Mouse (Mus musculus) megakaryocyte progenitor cell, adult 5-6 weeks (primary cell): Measurements from ENCODE around the gene Csrnp3. TPM values are rescaled to one million over a fixed set of nuclear protein-coding genes. Genes with fewer than 3 reads are reported as not detected.

Experiments
- ATAC-seq: replicated peaks from 2 replicates; pipeline ENCODE4 v1.8.0; 2016; ENCODE audit warnings: mild to moderate bottlenecking, moderate TSS enrichment, inconsistent platforms; ENCODE audit not compliant: poor library complexity
- total RNA-seq, 2 experiments: library from RNA; stranded (forward) in 1 of 2; stranded (reverse) in 1 of 2; fragments of 157-497, 149-512 nt in 1 of 2; fragments of 200-1000 nt in 1 of 2; gene quantifications; 2 replicates each; pipeline versions ENCODE4 v1.2.3 to v1.2.4; 2015 to 2017

The Csrnp3 gene
- total RNA-seq, 2 experiments from 2014 or later: not detected

DNA sequence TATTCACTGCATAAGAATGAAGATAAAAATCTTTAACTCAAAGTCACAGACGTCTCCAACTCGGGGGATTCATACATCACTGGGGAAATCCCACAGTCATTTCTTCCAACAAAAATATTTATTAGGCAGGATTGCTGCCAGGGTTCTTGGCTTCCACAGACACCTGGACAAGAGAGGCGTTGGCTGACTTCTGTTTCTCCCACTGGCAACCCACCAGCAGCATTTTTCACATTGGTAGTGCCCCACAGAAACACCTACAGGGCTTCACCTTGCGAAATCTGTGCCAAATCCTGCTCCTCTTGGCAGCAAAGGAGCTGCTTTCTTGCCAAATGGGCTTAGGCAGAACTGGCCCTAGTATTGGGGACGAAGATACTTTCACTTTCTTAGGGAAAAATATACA lies 94.8 kb downstream of the Csrnp3 start:
- ATAC-seq: no peak

DNA sequence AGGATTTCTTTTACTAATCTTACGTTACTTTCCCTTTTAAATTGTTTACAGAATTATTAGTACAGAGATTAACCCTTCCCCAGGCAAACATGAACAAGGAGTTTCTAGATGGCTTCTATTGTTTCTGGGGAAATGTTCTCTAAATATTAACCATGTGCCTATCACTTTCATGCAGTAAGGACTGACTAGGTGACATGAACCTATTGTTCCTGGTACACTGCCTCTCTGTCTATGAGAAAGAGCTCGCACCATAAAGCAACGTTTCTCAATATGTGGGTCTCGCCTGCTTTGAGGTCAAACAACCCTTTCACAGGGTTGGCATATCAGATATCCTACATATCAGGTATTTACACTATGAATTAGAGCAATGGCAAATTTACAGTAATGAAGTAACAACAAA lies 96.8 kb downstream of the Csrnp3 start:
- ATAC-seq: no peak

DNA sequence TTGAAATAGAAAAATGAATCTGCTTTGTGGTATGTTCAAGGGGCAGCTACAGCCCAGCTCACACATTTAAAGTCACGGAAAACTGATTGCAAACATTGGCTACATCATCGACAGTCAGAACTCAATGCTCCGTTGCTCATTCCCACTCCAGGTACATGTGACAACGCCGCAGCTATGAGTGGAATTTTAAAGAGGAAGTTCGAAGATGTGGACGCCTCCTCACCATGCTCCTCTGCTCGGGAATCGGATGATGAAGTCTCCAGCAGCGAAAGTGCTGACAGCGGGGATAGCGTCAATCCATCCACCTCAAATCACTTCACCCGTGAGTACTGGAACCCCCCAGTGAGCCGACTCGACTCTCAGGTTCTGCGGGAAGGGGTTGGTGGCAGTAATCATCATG lies 103.2 kb downstream of the Csrnp3 start:
- no peak for ATAC-seq

DNA sequence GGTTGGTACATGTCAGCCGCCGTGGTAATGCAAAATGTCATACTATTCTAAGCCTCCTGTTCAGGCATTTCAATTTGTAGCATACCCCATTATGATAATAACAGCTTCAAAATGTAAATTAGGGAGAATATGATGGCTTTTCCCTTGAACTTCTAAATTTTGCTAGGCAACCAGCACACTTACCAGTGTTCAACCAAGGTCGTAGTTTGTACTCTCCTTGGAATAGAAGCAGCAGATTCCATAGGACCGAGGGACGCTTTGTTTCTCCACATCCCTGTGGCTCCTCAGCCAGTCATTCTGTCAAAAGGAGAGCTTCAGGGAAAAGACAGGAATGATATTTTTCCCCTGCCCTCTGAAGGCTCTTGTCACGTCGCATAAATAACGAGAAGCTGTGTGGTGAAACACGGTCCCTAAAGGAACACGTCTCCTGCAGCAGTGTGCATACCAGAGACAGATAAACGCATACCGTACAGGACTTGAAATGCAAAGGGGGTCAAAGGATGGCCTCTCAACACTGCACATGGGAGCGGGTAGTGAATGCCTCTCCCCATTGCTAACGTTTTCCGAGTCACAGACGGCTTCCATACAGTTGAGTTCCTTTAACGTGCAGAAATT lies 108.3 kb downstream of the Csrnp3 start:
- ATAC-seq: no peak

DNA sequence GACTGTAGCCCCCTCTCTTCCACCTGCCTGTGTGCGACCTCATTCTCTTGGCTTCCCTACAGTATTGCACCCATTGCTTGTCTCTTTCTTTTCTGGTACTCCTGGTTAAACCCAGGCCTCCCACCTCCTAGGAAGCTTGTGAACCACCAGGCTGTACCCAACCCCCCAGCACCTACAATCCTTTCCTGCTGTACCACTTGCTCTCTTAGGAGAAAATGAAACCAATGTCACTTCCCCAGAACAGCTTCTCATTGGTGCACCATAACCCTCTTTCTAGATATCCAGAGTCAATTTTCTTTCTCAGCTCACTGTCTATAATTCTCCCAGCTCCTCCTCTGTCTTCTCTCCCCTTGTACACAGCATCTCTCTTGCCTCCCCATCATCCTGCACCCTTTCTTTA lies 110.2 kb downstream of the Csrnp3 start:
- ATAC-seq: no peak

DNA sequence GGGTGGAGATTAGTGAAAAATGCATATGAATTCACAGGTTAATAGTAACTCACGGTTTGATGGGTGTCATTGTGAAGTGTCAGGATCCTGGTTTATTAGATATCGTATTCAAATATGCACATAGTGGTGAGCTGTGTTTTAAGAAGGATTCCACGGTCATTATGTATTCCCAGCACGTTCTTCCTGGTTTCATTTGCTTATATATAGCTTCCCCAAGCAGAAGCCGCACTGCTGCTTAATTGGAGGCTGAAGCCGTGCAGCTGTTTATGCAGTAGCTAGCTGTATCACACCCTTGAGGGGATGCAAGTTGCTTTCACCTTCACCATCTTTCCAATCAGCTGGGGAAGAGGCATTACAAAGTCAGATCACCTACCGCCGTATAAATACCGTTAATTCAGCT lies 111.2 kb downstream of the Csrnp3 start:
- no peak for ATAC-seq

DNA sequence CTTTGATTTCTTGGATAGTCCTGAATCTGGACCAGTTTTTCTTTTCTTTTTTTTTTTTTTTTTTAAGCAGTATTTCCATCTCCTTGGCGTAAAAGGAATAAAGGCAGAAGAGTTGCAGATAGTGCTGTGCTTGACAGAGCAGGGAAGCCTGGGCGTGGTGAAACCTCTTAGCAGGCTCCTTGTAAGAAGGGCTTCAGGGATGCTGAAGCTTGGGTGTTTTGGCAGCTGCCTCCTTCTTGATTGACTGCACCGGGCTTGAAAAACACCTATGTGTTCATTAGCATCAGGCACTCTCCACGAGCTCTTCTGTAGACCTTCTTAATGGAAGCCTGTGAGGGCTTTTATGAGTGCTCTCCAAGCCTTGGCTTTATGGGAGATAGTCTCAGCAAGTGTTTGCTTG lies 117.9 kb downstream of the Csrnp3 start:
- no peak for ATAC-seq

DNA sequence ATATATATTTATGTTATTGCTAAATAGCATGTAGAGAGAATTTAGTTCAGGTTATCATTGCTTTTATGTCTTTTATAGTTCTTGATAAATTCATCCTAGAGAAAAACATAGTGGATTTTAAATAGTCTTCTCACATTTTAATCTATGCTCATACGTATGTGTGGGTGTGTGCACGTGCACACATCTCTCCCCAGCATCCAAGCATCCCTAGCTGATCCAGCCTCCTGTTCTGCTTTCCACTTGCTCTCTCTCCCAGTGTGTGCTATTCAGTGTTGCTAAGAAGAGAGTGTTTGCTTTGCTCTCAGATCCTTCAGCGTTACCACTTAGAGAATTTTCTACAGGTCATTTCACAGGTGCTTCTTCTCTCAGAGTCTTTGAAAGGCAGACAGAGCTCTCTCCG lies 123.2 kb downstream of the Csrnp3 start:
- no peak for ATAC-seq

DNA sequence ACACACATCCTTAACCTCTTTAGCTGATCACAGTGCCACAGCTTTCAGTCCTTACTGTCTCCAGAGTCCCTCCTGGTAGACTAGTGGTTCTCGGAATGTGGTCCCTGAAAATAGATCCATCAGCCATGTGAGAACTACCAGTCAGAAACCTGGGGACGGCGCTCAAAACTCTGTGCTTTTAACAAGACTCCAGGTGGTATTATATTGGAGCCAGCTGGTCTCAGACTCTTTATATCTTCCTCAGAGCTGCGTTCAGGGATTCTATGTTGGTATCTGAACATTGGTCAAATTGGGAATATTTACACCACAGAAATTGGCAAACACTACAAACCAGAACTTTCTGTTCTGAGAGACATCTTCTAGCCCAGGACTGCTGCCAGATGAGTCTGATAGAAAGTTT lies 128.3 kb downstream of the Csrnp3 start:
- ATAC-seq: no peak

DNA sequence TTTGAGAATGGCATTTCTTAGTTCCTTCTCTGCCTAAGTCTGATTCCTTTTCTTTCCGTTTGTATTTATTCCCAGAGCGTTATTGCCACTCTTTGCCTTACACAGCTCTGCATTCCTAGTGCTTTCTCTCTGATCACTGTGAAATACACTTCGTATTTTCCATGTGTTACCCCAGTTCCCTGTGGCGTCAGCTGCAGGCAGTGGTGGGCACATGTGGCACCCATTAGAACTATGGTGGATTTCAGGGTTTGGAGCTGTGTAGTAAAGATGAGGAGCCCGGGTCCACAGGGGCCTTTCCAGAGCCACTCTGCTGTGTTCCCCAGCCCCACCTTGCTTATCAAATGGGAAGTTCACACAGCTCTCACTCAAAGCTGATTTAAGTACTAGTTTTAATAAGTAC lies 129.8 kb downstream of the Csrnp3 start:
- no peak for ATAC-seq

DNA sequence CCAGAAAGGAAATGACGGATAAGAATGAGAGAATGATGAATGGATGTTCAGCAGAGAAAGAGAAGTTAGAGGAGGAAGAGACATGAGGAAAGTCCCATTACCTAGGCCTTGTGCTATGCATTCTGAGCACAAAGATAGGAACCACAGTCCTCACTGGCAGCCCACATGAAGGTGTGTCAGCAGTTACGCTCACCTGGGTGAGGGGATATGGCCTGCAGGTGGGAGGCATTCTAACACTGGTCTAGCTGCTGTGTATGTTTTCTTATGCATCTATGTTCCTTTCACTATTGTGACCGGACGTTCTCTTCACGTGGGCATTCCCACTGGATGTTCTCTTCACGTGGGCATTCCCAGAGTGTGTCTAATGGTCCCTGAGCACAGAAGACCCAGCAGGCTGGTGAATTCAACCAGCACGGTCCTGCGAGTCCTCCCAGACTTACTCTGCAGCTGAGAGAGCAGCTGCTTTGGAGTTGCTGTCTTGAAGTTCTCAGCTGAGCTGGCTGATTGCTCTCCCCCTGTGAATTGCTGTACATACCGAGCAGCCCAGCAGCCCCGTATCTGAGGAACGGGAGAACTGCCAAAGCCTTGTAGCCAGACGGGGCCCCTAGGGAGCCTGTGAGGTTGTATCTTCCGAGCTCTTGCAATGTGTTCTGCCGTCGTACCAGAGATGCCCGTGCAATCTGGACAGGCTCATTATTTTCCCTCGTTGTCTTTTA lies 133.9 kb downstream of the Csrnp3 start:
- no peak for ATAC-seq

DNA sequence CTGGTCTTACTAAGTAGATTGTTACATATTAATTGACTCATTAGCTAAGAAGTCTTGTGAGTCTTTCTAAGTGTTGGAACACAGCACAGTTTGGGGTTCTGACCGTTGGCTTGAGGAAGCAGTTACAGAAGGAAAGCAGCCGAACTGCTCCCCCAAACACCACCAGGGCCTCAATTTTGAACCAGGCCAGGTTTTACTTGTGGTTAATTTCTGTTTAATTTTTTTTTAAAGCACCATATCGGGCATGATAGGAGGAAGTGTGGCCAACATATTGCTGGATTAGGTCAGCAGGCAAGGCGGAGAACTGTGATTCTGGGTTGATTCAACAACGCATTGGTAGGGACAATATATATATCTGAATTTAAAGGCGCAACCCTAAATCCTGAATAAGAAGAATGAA lies 135.9 kb downstream of the Csrnp3 start:
- ATAC-seq: peak; percentile 42

DNA sequence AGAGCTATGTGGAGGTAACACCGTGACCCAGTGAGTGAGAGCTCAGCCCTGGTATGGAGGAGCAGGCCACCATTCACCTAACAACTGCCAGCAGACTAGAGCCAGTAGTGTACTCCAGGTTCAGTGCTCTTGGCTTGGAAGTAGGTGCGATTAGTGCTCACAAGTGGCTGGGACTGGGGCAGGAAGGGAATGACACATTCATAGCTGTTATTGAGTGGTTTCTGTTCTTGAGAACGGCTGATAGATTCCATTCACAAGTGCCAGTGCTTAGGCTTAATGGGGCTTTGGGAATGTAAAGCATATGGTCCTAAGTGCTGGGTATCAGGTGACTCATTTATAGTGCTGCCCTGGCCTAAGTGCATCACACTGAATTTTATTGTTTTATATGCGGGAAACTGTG lies 136.4 kb downstream of the Csrnp3 start:
- ATAC-seq: no peak

DNA sequence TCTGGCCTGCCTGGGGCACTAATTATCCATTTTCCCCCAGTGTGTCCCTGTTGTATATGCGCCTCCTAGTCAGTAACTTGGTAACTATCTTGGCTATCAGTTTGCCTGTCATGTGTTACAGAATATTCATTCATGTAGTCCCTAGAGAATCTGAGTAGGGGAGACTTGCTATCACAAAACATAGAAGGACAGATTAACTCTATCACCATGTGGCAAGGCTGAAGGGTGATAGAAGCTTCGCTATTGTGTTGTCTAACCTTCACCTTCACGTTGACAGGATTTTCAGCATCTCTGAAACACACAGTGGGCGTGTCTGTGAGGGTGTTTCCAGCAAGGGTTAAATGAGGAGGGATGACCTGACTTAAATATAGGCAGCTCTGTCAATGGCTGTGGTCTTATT lies 140.1 kb downstream of the Csrnp3 start:
- no peak for ATAC-seq

DNA sequence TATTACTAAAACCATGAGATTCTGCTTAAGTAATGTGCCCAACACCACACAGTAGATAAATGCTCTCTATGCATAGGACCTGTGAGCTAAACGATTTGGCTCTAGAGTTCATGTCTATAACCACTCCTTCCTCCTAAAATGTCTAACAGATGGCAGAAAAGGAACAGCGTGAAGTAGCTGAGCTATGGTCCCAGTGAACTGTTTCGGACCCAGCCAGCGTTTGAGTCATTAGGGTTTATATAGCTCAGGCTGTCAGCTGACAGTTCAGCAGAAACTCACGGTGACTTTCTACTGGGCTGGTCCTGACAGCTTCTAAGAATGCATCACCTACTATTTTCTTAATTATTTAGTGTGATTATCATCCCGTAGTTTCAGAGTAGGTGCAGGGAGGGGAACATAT lies 141.5 kb downstream of the Csrnp3 start:
- ATAC-seq: no peak

DNA sequence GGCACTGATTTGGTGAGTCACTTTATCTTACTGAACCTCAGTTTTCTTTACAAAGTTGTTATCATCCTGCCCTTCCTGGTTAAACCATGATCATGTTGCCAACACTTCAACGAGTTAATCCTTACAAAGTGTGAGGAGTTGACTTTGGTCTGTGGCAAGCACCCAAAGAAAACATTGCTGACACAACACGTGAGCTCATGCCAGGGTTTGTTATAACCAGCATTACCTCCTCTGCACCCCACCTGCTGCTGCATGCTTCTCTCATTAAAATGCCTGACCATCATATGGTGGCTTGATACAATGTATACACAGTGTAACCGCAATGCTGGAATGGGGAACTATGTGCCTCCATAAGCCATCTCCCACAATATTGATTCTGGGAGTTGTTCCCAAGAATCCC lies 142.0 kb downstream of the Csrnp3 start:
- no peak for ATAC-seq

DNA sequence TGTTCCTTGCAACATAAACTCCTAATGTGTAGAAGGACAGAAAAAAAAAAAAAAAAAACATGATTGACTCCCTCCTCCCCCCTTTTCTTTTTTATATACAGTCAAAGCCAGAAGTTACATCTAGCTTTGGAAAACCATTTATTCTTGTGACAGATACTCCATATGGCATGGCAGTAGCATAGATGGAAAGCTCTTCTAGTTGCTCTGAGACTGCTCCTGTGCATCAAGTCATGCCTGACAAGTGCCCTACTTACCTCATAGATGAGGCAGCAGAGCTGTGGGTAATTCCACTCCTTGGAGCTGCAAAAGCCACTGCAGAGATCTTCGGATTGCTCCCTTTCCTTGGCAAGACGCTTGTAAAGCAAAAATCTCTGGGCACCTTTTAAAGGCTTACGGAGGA lies 143.2 kb downstream of the Csrnp3 start:
- no peak for ATAC-seq

DNA sequence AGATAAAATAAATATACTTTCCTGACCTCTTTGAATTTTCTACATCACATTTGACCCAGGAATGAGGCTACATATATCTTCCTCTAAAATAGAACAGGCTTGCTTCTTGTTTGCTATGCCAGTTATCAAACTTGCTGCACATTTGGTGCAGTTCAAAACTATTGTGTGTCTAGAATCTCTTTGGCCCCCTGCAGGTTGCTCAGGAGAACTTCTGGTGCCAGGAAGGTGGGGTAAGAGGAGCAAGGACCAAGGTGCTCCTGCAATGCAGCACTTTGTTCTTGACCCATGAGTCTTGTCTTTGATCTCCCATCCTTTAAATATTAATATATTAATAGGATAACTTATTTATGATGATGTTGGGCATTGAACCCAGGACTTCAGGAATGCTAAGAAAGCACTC lies 144.5 kb downstream of the Csrnp3 start:
- ATAC-seq: peak; percentile 42; the same call in 1 of the 2 replicates

DNA sequence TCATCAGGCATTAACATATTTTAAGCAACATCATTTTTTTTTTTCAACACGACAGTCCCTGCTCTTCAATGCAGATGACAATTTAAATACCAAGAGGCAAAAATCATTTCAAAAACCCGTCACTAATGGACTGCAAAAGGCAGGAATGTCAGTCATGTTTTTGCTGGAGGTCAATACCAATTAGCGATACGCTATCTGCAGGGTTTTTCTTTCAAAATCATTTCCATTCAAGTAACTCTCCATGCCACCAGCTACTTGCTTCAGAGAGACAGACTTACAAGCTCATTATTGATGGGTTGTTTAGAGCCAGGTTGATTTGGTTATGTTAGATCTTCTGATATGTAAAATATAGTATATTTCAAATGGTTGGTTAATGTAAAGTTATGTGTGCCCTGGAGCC lies 145.2 kb downstream of the Csrnp3 start:
- ATAC-seq: no peak

DNA sequence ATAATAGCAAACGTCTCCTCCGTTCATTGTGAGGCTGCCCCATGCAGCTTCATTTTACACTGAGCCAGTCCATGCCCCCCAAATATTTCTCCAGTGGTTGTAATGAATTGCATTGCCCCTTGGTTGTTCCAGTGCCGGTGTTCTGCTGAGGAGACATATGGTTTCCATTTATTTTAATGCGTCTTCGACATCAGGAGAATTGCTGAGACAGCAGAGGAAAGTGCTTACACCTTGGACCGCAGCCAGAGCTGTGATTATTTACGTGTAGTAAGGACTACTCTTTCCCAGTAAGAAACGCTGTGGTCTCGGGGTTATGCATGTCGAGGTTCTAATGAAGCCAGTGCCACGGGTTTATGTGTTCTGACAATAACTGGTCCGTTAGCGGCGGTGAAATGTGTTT lies 147.8 kb downstream of the Csrnp3 start:
- ATAC-seq: no peak

DNA sequence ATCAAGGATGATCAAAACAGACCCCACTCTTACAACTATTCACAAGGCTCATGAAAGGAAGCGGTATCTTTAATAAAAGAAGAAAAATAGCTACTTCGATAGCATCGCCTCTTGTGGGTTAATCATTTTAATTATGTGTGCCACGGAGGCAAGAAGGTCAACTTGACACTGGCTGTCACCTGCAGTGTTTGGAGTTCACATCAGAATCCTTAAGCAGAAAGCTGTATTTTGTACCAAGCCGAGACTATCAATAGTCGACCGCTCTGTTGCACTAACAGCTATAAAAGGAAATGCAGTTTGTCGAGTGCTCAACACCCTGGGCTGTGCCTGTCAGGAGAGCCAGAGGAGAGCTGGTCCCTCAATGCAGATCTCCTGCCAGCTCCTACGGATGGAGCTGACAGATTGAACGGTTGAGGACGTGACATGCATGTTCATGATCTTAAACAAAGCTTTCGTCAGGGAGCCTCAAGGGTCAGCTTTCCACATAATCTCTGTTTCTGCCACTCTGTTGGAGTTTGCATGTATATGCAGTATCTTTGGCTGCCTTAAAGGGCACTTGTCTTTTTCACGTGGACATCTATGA lies 149.4 kb downstream of the Csrnp3 start:
- no peak for ATAC-seq

DNA sequence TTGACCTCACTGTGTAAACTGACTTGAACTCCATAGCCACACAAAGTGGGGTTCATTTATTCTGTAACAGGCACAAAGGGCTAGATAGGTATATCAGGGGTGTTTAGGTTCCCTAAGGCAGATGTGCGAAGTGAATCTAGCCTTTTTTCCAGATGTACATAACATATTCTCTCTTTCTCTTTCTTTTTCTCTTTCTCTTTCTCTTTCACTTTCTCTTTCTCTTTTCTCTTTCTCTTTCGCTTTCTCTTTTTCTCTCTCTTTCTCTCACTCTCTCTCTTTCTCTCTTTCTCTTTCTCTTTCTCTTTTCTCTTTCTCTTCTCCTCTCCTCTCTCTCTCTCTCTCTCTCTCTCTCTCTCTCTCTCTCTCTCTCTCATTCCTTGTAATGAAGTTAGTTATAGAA lies 153.2 kb downstream of the Csrnp3 start:
- ATAC-seq: no peak
